12 mouse cellular contexts compared by ENCODE assay signal in genomic region chr10:86707134-86707533, GRCm38 (mm10). TPM values are rescaled to one million over a fixed set of nuclear protein-coding genes. Genes with fewer than 3 reads are reported as not detected.
DNase-seq lines count a peak whose midpoint lies in the region; ATAC-seq and TF ChIP-seq lines count a peak whose summit lies in the region.
"Had no signal": no experiment of that assay in that cellular context is flagged by ENCODE, and none has a peak within 500 bp of the region (broad histone marks: within the 10 kb centered on the region; RNA-seq: fewer than 3 reads in every experiment).

No protein-coding gene starts in this region.

- H3K27ac ChIP-seq in heart, postnatal 0 days (ENCODE audit: low read depth): peak overlapping the region; percentile 94; the same call in 1 of the 2 replicates
- peak overlapping the region; percentile 100 for H3K27ac ChIP-seq in CH12.LX (ENCODE audit: insufficient read depth, low read depth)
- H3K27ac ChIP-seq in embryonic facial prominence, embryonic 15.5 days (replicated peaks): peak overlapping the region; percentile 96; the same call in 1 of the 2 replicates
- H3K27ac ChIP-seq in liver, embryonic 16.5 days (ENCODE audit: low read length): no peak overlapping the region

- in situ Hi-C loops in CH12.LX (cut with MboI; ENCODE audit: low pct_ligation_motif_present, low pct_unique_long_range_greater_than_20kb, low sequenced_read_pairs): no loop called here

- H3K4me1 ChIP-seq in heart, postnatal 0 days (ENCODE audit: control insufficient read depth, insufficient read depth): peaks cover 31% of the 10 kb centered on the region
- peaks cover 10 to 38% of the 10 kb centered on the region in 2 experiments for H3K4me1 ChIP-seq in CH12.LX (ENCODE audit: control insufficient read depth in 1 of 2, insufficient read depth in 2 of 2)
- H3K4me1 ChIP-seq in embryonic facial prominence, embryonic 15.5 days: peaks cover 27% of the 10 kb centered on the region
- peaks cover 28% of the 10 kb centered on the region for H3K4me1 ChIP-seq in liver, embryonic 16.5 days (ENCODE audit: control insufficient read depth, low read depth, low read length)

- DNase-seq in heart, postnatal 0 days (ENCODE audit: low spot score): no peak
- DNase-seq in heart, postnatal 14 days: no peak
- peak; percentile 68 for DNase-seq in CH12.LX (ENCODE audit: extremely low read depth)
- no peak for DNase-seq in cerebellum, postnatal 4 days (ENCODE audit: low spot score in 2 of 2)
- no peak for DNase-seq in thymus, adult 18-20 months
- DNase-seq in right cerebral cortex, postnatal 14 days: no peak
- DNase-seq: adrenal gland, postnatal 36 days; kidney, adult 2 months; lung, postnatal 4 days; retina, postnatal 1 day had no signal

- no peak for TF ChIP-seq EP300 in heart, postnatal 0 days (IDR thresholded peaks at IDR 0.05; ENCODE audit: low read depth)
- peak; percentile 86 for TF ChIP-seq EP300 in CH12.LX (IDR thresholded peaks at IDR 0.05; ENCODE audit: low read length)

- H3K4me3 ChIP-seq in heart, postnatal 0 days (ENCODE audit: low read depth, low read length): no peak overlapping the region
- peak overlapping the region; percentile 70 to 96 (median 79) for H3K4me3 ChIP-seq in CH12.LX (replicated peaks in 1 of 3; ENCODE audit: low read depth in 2 of 3, low read length in 2 of 3, poor library complexity in 1 of 3)
- H3K4me3 ChIP-seq in embryonic facial prominence, embryonic 15.5 days (replicated peaks): no peak overlapping the region
- H3K4me3 ChIP-seq in liver, embryonic 16.5 days (ENCODE audit: low read depth, low read length): peak overlapping the region; percentile 91

- no peak for TF ChIP-seq CTCF in heart, postnatal 0 days (IDR thresholded peaks at IDR 0.05; ENCODE audit: low read depth)
- no peak for TF ChIP-seq CTCF in CH12.LX (conservative IDR thresholded peaks at IDR 0.05 in 1 of 2, IDR thresholded peaks at IDR 0.05 in 1 of 2; ENCODE audit: low read depth in 2 of 2, low read length in 2 of 2)

- H3K36me3 ChIP-seq in heart, postnatal 0 days (replicated peaks; ENCODE audit: control insufficient read depth, insufficient read depth, low read length): peaks cover 10% of the 10 kb centered on the region
- H3K36me3 ChIP-seq in CH12.LX (replicated peaks in 1 of 2; ENCODE audit: control insufficient read depth in 1 of 2, insufficient read depth in 1 of 2, low read length in 1 of 2): peaks cover 19 to 25% of the 10 kb centered on the region in 2 experiments
- H3K36me3 ChIP-seq in embryonic facial prominence, embryonic 15.5 days: peaks cover 9% of the 10 kb centered on the region
- peaks cover 10% of the 10 kb centered on the region; the same call in 1 of the 2 replicates for H3K36me3 ChIP-seq in liver, embryonic 16.5 days (ENCODE audit: control insufficient read depth, insufficient read depth)

- 77% methylated on average over 3 of the region's 3 CpGs for WGBS in heart, postnatal 0 days
- WGBS in embryonic facial prominence, embryonic 15.5 days: 76% methylated on average over 3 of the region's 3 CpGs
- 64% methylated on average over 3 of the region's 3 CpGs for whole genome bisulfite sequencing in liver, embryonic 16.5 days (ENCODE audit: insufficient replicate concordance)

- H3K79me2 ChIP-seq in CH12.LX (replicated peaks; ENCODE audit: control insufficient read depth, extremely low read depth, insufficient read depth, poor library complexity, severe bottlenecking): peaks cover 31% of the 10 kb centered on the region

- H3K4me2 ChIP-seq in heart, postnatal 0 days (ENCODE audit: low read depth, low read length): peak overlapping the region; percentile 78; the same call in 1 of the 2 replicates
- peak overlapping the region; percentile 92 for H3K4me2 ChIP-seq in CH12.LX (ENCODE audit: insufficient read depth, low read depth, poor library complexity, severe bottlenecking)
- peak overlapping the region; percentile 73; the same call in 1 of the 2 replicates for H3K4me2 ChIP-seq in embryonic facial prominence, embryonic 15.5 days (replicated peaks)
- peak overlapping the region; percentile 68 for H3K4me2 ChIP-seq in liver, embryonic 16.5 days (ENCODE audit: low read depth, low read length)

- no peak for TF ChIP-seq POLR2A in CH12.LX (IDR thresholded peaks at IDR 0.05; ENCODE audit: low read depth, low read length)

- intact Hi-C loops in heart, postnatal 14 days (cut with DNase I): loop anchor here (5.0 to 10.0 kb wide), 2 partner anchors 70 to 402 kb away; partner anchors contain the start of genes Nt5dc3 and Timp3

- no peak for ATAC-seq in heart, postnatal 0 days (ENCODE audit: insufficient read depth, low read depth)
- no peak for ATAC-seq in embryonic facial prominence, embryonic 15.5 days (ENCODE audit: insufficient number of reproducible peaks, low FRiP score, low TSS enrichment, low read depth)
- no peak for ATAC-seq in liver, embryonic 16.5 days (ENCODE audit: low read depth)

- dilution Hi-C loops in CH12.LX (cut with MboI; ENCODE audit: extremely low pct_ligation_motif_present, extremely low pct_unique_long_range_greater_than_20kb, low sequenced_read_pairs): no loop called here

- H3K9ac ChIP-seq in heart, postnatal 0 days (replicated peaks; ENCODE audit: low read depth, low read length): no peak overlapping the region
- peak overlapping the region; percentile 89 for H3K9ac ChIP-seq in CH12.LX (ENCODE audit: insufficient read depth, low read depth)
- no peak overlapping the region for H3K9ac ChIP-seq in embryonic facial prominence, embryonic 15.5 days
- peak overlapping the region; percentile 76; the same call in 1 of the 2 replicates for H3K9ac ChIP-seq in liver, embryonic 16.5 days (ENCODE audit: low read depth, low read length)

- no peaks in the 10 kb centered on the region for H3K27me3 ChIP-seq in heart, postnatal 0 days (ENCODE audit: control insufficient read depth, insufficient read depth, low read length)
- no peaks in the 10 kb centered on the region for H3K27me3 ChIP-seq in CH12.LX (replicated peaks)
- H3K27me3 ChIP-seq in embryonic facial prominence, embryonic 15.5 days: no peaks in the 10 kb centered on the region
- no peaks in the 10 kb centered on the region for H3K27me3 ChIP-seq in liver, embryonic 16.5 days (ENCODE audit: control insufficient read depth, insufficient read depth, low read depth, low read length)

- H3K9me3 ChIP-seq in heart, postnatal 0 days (replicated peaks; ENCODE audit: control insufficient read depth, low read length): no peaks in the 10 kb centered on the region
- H3K9me3 ChIP-seq in CH12.LX (replicated peaks; ENCODE audit: low read length): no peaks in the 10 kb centered on the region
- no peaks in the 10 kb centered on the region for H3K9me3 ChIP-seq in embryonic facial prominence, embryonic 15.5 days (replicated peaks)
- H3K9me3 ChIP-seq in liver, embryonic 16.5 days (replicated peaks; ENCODE audit: control insufficient read depth, low read length): no peaks in the 10 kb centered on the region

- TF ChIP-seq RAD21 in CH12.LX (IDR thresholded peaks at IDR 0.05; ENCODE audit: low read depth, low read length): no peak

TF ChIP-seq in CH12.LX, 34 proteins besides CTCF, POLR2A, EP300 and RAD21 (continues in another document):
- no peak for TF ChIP-seq CHD1 (IDR thresholded peaks at IDR 0.05; ENCODE audit: low read depth, low read length)
- TF ChIP-seq PAX5 (IDR thresholded peaks at IDR 0.05; ENCODE audit: low read length): no peak
- TF ChIP-seq TBP (conservative IDR thresholded peaks at IDR 0.05; ENCODE audit: low read depth, low read length): no peak
- no peak for TF ChIP-seq MYC (IDR thresholded peaks at IDR 0.05; ENCODE audit: low read depth, low read length)
- TF ChIP-seq JUND (conservative IDR thresholded peaks at IDR 0.05; ENCODE audit: low read depth, low read length): no peak
- no peak for TF ChIP-seq SIN3A (IDR thresholded peaks at IDR 0.05; ENCODE audit: low read length)
- TF ChIP-seq UBTF (IDR thresholded peaks at IDR 0.05; ENCODE audit: low read depth, low read length): no peak
- no peak for TF ChIP-seq MXI1 (IDR thresholded peaks at IDR 0.05; ENCODE audit: low read depth, low read length)
- TF ChIP-seq JUN (IDR thresholded peaks at IDR 0.05; ENCODE audit: insufficient read depth, low read depth, low read length): no peak
- no peak for TF ChIP-seq USF1 (IDR thresholded peaks at IDR 0.05; ENCODE audit: low read depth, low read length)
- TF ChIP-seq HCFC1 (IDR thresholded peaks at IDR 0.05; ENCODE audit: low read depth, low read length): peak; percentile 26; the same call in 1 of the 2 replicates
- peak; percentile 98 for TF ChIP-seq ZNF384 (IDR thresholded peaks at IDR 0.05; ENCODE audit: low read depth, low read length)

RNA-seq across cellular contexts. Expression of gene Ttc41, which starts 1.5 kb away (rescaled TPM):
- 1.1 and 4.5 TPM in 2 replicates for total RNA-seq in heart, postnatal 0 days (2014; rRNA removed; ENCODE audit: low replicate concordance)
- 1.2 TPM in 2 replicates for polyA plus RNA-seq in heart, postnatal 0 days (2015; fragmentation: Nextera tagmentation; extraction: Ambion mirVana)
- 1 to 10 TPM; 1.4 TPM for total RNA-seq in heart, postnatal 14 days (2021)
- total RNA-seq in CH12.LX (2012; rRNA removed) (4.0 and 4.4 TPM in 2 replicates), CH12.LX (2014; rRNA removed) (3.6 and 4.2 TPM in 2 replicates)
- polyA plus RNA-seq in CH12.LX (2012; ENCODE audit: insufficient read length, low read depth): 3.3 and 3.6 TPM in 2 replicates
- 1.00 and 1.3 TPM in 2 replicates for polyA plus RNA-seq in embryonic facial prominence, embryonic 15.5 days (2015; fragmentation: Nextera tagmentation; extraction: Ambion mirVana)
- polyA plus RNA-seq in liver, embryonic 16.5 days (2015; fragmentation: Nextera tagmentation; extraction: Ambion mirVana): 0.32 and 0.42 TPM in 2 replicates

RNA-seq across cellular contexts. Expression of gene Hsp90b1, which starts 1.8 kb away (rescaled TPM):
- total RNA-seq in heart, postnatal 0 days (2014; rRNA removed; ENCODE audit: low replicate concordance): 99.3 and 144 TPM in 2 replicates
- 175 and 207 TPM in 2 replicates for polyA plus RNA-seq in heart, postnatal 0 days (2015; fragmentation: Nextera tagmentation; extraction: Ambion mirVana)
- total RNA-seq in heart, postnatal 14 days (2021): 100 to 1,000 TPM; 220 to 280 TPM
- total RNA-seq in CH12.LX (2012; rRNA removed): 635 and 991 TPM in 2 replicates
- total RNA-seq in CH12.LX (2014; rRNA removed): 799 and 863 TPM in 2 replicates
- polyA plus RNA-seq in CH12.LX (2012; ENCODE audit: insufficient read length, low read depth): 1,137 and 1,160 TPM in 2 replicates
- polyA plus RNA-seq in embryonic facial prominence, embryonic 15.5 days (2015; fragmentation: Nextera tagmentation; extraction: Ambion mirVana): 609 and 610 TPM in 2 replicates
- polyA plus RNA-seq in liver, embryonic 16.5 days (2015; fragmentation: Nextera tagmentation; extraction: Ambion mirVana): 301 and 321 TPM in 2 replicates

RNA-seq across cellular contexts. Expression of gene Gm49358, which starts 56.6 kb away (rescaled TPM):
- 11.4 and 36.1 TPM in 2 replicates for total RNA-seq in heart, postnatal 0 days (2014; rRNA removed; ENCODE audit: low replicate concordance)
- polyA plus RNA-seq in heart, postnatal 0 days (2015; fragmentation: Nextera tagmentation; extraction: Ambion mirVana): not detected in 2 replicates
- 10 to 100 TPM in 1 of 2 experiments, 1 to 10 TPM in 1; 7.2 to 12.1 TPM for total RNA-seq in heart, postnatal 14 days (2021)
- total RNA-seq in CH12.LX (2012; rRNA removed) (1.2 and 2.0 TPM in 2 replicates), CH12.LX (2014; rRNA removed) (not detected in 2 replicates)
- polyA plus RNA-seq in CH12.LX (2012; ENCODE audit: insufficient read length, low read depth): 3.8 TPM in 1 of 2 replicates, not detected in the other
- not detected in 2 replicates for polyA plus RNA-seq in embryonic facial prominence, embryonic 15.5 days (2015; fragmentation: Nextera tagmentation; extraction: Ambion mirVana)
- not detected in 2 replicates for polyA plus RNA-seq in liver, embryonic 16.5 days (2015; fragmentation: Nextera tagmentation; extraction: Ambion mirVana)
- polyA plus RNA-seq: kidney, adult 2 months had no signal

Comparison
In these comparisons a context has a peak if more than half of its experiments do, and no peak if none do; other contexts are left out.
1. H3K4me3 ChIP-seq: peak in CH12.LX (3 of 3) and liver, embryonic 16.5 days (single experiment); none in heart, postnatal 0 days (single experiment) and embryonic facial prominence, embryonic 15.5 days (single experiment).
2. H3K9ac ChIP-seq: peak in CH12.LX (single experiment) and liver, embryonic 16.5 days (single experiment); none in heart, postnatal 0 days (single experiment) and embryonic facial prominence, embryonic 15.5 days (single experiment).
3. Peak in every context shown above with its lines, with median percentiles within 50 percentile points of each other: H3K4me2 ChIP-seq.